Mouse (Mus musculus): ENCODE data around the gene Gphn.

Gphn gene

GRCm38 (mm10) chr12:78717783-78718182 lies 491.6 kb downstream of the Gphn start:
- no peak for DNase-seq (ENCODE audit: low spot score)

- no peak for DNase-seq (ENCODE audit: low spot score)
These were observed 501.5 kb downstream of the Gphn start for GRCm38 (mm10) chr12:78727723-78728122.
